Mouse (Mus musculus): ENCODE data around the gene Fgf3. TPM values are rescaled to one million over a fixed set of nuclear protein-coding genes. Genes with fewer than 3 reads are reported as not detected.

Fgf3 gene
- polyA plus RNA-seq (2015; fragmentation: Nextera tagmentation; extraction: Ambion mirVana) = not detected in 2 replicates

- Histone ChIP-seq H3K36me3 (ENCODE audit: control insufficient read depth, insufficient read depth, low read length) (no peaks in the 10 kb centered on the region), H3K27me3 (replicated peaks; ENCODE audit: control insufficient read depth, insufficient read depth, low read length) (peaks cover 58% of the 10 kb centered on the region), H3K9me3 (ENCODE audit: control insufficient read depth, low read length) (no peaks in the 10 kb centered on the region), H3K4me3 (ENCODE audit: low read length) (peak within 1 kb of the TSS; percentile 45), H3K4me2 (ENCODE audit: low read depth, low read length) (peak within 1 kb of the TSS; percentile 68), H3K4me1 (ENCODE audit: control insufficient read depth, insufficient read depth, low read length) (peaks cover 10% of the 10 kb centered on the region), H3K27ac (ENCODE audit: low read length) (no peak within 1 kb of the TSS), H3K9ac (ENCODE audit: low read depth, low read length) (no peak within 1 kb of the TSS)
- WGBS = 2% methylated on average over 43 of the region's 43 CpGs
- no peak for ATAC-seq
These were observed at the start of gene Fgf3 for GRCm38 (mm10) chr7:144837891-144838488. Fgf3 (plus strand) TSS chr7:144838083.

DNA sequence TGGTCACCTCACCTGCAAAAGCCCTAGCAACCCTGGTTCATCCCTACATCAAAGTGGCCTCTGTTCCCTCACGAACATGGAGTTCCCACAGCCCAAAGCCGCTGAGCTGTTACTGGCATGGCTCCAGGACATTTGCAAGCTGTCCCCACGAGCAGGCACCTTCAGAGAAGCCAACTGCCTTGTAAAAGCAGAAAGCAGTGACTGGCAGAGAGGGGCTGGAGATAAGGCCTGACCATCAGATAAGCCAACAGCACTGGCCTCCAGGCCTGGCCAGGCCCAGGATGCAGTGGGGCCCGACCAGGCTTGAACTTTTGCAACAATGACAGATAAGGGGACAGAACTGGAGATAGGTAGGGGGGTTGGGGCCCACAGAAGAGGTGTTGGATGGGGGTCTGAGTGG lies 49.3 kb upstream of the Fgf3 start:
- peaks cover 15% of the 10 kb centered on the region; the same call in 1 of the 2 replicates for H3K4me1 ChIP-seq (ENCODE audit: control insufficient read depth, insufficient read depth, low read length)
- no peaks in the 10 kb centered on the region for H3K9me3 ChIP-seq (ENCODE audit: control insufficient read depth, low read length)
- no peak overlapping the region for H3K4me2 ChIP-seq (ENCODE audit: low read depth, low read length)
- no peaks in the 10 kb centered on the region for H3K27me3 ChIP-seq (replicated peaks; ENCODE audit: control insufficient read depth, insufficient read depth, low read length)
- no peaks in the 10 kb centered on the region for H3K36me3 ChIP-seq (ENCODE audit: control insufficient read depth, insufficient read depth, low read length)
- H3K9ac ChIP-seq (ENCODE audit: low read depth, low read length) = no peak overlapping the region
- H3K27ac ChIP-seq (ENCODE audit: low read length) = 0 out of 2 replicates have a peak overlapping the region, but pooled peaks have one; percentile 4
- no peak overlapping the region for H3K4me3 ChIP-seq (ENCODE audit: low read length)
- WGBS = 31% methylated on average over 4 of the region's 4 CpGs
- ATAC-seq = peak; percentile 23; the same call in 1 of the 2 replicates

DNA sequence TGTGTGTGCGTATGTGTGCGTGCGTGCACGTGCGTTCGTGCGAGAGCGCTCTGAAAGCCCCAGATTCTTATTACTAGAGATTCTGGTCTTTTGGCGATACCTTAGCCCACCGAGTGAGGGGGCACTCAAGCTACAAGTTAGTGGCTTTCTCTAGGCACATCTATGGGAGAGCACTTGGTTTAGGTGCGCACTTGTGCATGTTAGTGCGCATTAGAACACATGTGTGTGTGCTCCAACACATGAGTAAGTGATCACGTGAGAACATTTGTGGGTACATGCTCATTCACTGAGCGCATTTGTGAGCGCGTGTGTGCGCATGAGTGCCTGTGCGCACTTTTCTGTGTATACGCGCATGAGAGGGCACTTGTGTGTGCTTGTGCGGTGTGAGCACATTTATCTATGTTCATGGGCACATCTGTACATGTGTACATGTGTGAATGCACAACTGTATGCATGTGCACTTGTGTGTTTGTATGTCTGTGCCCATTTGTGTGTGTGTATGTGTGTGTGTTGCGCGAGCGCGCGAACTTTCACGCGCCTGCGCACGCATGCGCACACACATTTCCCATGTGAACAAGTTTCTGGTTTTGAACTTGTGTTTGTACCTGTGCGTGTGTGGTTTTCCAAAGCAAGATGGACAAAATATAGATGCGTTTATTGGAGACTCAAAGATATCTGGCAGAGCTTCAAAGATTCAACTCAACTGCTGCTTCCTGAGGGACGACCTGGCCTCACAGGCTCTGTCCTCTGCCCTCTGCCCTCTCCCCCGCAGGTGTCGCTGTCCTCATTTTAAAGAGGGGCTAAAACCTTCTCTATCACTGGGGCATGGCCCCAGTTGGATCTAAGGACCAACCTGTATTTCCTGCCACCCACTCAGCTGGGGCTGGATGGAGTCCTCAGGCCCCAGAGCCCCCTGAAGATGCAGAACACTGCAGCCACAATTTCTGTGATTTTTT lies 48.0 kb upstream of the Fgf3 start:
- Histone ChIP-seq H3K4me1 (ENCODE audit: control insufficient read depth, insufficient read depth, low read length) (peaks cover 15% of the 10 kb centered on the region; the same call in 1 of the 2 replicates), H3K9ac (ENCODE audit: low read depth, low read length) (no peak overlapping the region), H3K4me2 (ENCODE audit: low read depth, low read length) (peak overlapping the region; percentile 37), H3K9me3 (ENCODE audit: control insufficient read depth, low read length) (no peaks in the 10 kb centered on the region), H3K4me3 (ENCODE audit: low read length) (peak overlapping the region; percentile 30), H3K27ac (ENCODE audit: low read length) (0 out of 2 replicates have a peak overlapping the region, but pooled peaks have one; percentile 25), H3K36me3 (ENCODE audit: control insufficient read depth, insufficient read depth, low read length) (no peaks in the 10 kb centered on the region), H3K27me3 (replicated peaks; ENCODE audit: control insufficient read depth, insufficient read depth, low read length) (no peaks in the 10 kb centered on the region)
- ATAC-seq = no peak
- 54% methylated on average over 36 of the region's 36 CpGs for WGBS

DNA sequence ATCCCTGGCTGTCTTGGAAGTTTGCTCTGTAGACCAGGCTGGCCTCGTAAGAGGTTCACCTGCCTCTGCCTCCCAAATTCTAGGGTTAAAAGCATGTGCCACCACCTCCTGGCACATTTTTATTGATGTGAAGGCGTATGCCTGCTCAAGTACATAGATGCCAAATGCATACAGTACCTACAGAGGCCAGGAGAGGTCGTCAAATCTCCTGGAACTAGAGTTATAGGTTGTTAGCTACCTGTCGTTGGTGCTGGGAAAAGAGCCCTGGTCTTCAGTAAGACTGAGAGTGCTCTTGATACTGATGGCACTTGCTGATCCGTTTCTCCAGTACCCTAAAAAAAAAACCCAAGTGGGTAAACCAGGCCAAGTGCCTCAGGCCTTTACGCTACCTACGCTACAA lies 46.5 kb upstream of the Fgf3 start:
- no peak overlapping the region for H3K4me3 ChIP-seq (ENCODE audit: low read length)
- H3K4me1 ChIP-seq (ENCODE audit: control insufficient read depth, insufficient read depth, low read length) = peaks cover 15% of the 10 kb centered on the region
- no peak overlapping the region for H3K4me2 ChIP-seq (ENCODE audit: low read depth, low read length)
- H3K9ac ChIP-seq (ENCODE audit: low read depth, low read length) = no peak overlapping the region
- no peaks in the 10 kb centered on the region for H3K9me3 ChIP-seq (ENCODE audit: control insufficient read depth, low read length)
- no peak for ATAC-seq
- no peak overlapping the region for H3K27ac ChIP-seq (ENCODE audit: low read length)
- 85% methylated on average over 7 of the region's 7 CpGs for WGBS
- no peaks in the 10 kb centered on the region for H3K27me3 ChIP-seq (replicated peaks; ENCODE audit: control insufficient read depth, insufficient read depth, low read length)
- H3K36me3 ChIP-seq (ENCODE audit: control insufficient read depth, insufficient read depth, low read length) = no peaks in the 10 kb centered on the region

DNA sequence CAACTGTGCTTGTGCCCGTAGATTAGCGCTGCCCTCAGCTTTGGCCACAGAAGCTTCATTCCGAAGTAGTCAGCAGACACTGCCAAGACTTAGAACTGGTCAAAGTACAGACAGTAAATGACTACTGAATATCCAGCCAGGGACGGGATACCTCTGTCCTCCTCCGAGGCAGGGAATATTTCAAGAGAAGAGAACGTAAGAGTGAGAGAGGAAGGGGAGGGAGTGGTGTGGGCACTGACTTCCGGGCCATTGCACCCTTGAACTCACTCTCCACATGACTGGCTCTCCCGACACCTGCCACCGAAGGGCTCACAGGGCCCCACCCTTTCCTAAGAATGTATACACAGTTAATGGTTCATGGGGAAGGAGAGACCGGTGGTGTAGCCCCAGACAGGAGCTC lies 44.6 kb upstream of the Fgf3 start:
- Histone ChIP-seq H3K9me3 (ENCODE audit: control insufficient read depth, low read length) (no peaks in the 10 kb centered on the region), H3K27ac (ENCODE audit: low read length) (peak overlapping the region; percentile 45), H3K4me1 (ENCODE audit: control insufficient read depth, insufficient read depth, low read length) (peaks cover 11% of the 10 kb centered on the region), H3K4me2 (ENCODE audit: low read depth, low read length) (no peak overlapping the region), H3K36me3 (ENCODE audit: control insufficient read depth, insufficient read depth, low read length) (no peaks in the 10 kb centered on the region), H3K9ac (ENCODE audit: low read depth, low read length) (no peak overlapping the region), H3K27me3 (replicated peaks; ENCODE audit: control insufficient read depth, insufficient read depth, low read length) (no peaks in the 10 kb centered on the region), H3K4me3 (ENCODE audit: low read length) (no peak overlapping the region)
- ATAC-seq = peak; percentile 57
- 61% methylated on average over 10 of the region's 10 CpGs for WGBS

DNA sequence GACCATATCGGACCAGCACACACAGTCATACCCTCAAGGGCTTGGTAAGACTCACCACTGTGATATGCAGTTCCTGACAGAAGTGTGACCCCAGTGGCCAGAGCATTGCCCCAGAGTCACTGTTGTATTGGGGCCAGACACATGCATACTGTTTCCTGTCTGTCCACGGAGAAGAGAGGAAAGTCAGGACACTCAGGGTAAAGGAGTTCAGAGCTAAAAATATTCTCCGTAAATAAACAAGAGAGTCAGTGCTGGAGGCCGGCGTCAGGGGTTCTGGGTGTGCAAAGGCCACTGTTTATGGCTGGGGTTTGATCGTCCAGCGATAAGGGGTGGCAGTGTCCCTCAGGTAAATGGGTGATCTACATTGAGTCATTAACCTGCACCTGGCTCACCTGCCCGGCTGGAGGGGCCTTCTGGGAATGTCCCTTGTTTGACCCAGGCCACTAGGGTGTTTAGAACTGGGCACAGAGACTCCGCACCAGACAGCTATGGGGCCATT lies 41.9 kb upstream of the Fgf3 start:
- H3K4me2 ChIP-seq (ENCODE audit: low read depth, low read length) = no peak overlapping the region
- WGBS = 33% methylated on average over 9 of the region's 9 CpGs
- no peak overlapping the region for H3K9ac ChIP-seq (ENCODE audit: low read depth, low read length)
- no peaks in the 10 kb centered on the region for H3K27me3 ChIP-seq (replicated peaks; ENCODE audit: control insufficient read depth, insufficient read depth, low read length)
- H3K4me3 ChIP-seq (ENCODE audit: low read length) = no peak overlapping the region
- H3K9me3 ChIP-seq (ENCODE audit: control insufficient read depth, low read length) = no peaks in the 10 kb centered on the region
- H3K36me3 ChIP-seq (ENCODE audit: control insufficient read depth, insufficient read depth, low read length) = no peaks in the 10 kb centered on the region
- H3K4me1 ChIP-seq (ENCODE audit: control insufficient read depth, insufficient read depth, low read length) = peaks cover 2% of the 10 kb centered on the region; the same call in 1 of the 2 replicates
- H3K27ac ChIP-seq (ENCODE audit: low read length) = peak overlapping the region; percentile 55
- ATAC-seq = peak; percentile 84

DNA sequence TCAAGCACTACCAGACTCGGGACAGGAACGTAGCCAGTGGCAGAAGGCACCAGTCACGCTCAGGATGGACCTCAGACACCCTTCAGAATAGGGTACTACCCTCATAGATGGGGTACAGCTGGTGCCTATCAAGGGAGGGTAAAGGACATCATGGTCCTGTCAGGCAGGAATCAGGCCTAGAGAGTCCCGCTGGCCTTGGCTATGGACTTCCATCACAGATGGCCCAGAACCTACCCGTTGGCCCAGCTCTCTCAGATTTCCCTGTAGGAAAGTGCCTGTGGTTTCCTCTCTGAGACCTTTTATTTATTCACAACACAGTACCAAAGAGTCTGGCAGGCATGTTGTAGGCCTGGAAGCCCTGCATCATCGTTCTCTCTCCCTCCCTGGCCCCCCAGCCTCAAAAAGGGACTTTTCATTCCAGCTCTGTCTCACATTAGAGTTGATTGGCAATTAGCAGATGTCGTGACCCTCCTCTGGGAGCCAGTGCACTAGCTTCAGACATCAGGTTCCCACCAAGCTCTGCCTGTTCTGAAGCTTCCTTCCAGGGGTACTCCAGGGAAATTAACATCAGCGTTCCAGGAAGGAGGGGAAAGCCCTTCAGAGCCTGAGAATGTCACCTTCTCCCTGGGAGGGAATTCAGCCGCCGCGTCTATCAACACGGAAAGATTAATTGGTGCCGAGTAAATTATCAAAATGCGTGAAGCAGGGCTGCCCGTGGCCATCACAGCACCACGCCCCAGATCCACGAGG lies 40.7 kb upstream of the Fgf3 start:
- Histone ChIP-seq H3K4me2 (ENCODE audit: low read depth, low read length) (no peak overlapping the region), H3K27me3 (replicated peaks; ENCODE audit: control insufficient read depth, insufficient read depth, low read length) (no peaks in the 10 kb centered on the region), H3K27ac (ENCODE audit: low read length) (no peak overlapping the region), H3K9me3 (ENCODE audit: control insufficient read depth, low read length) (no peaks in the 10 kb centered on the region), H3K36me3 (ENCODE audit: control insufficient read depth, insufficient read depth, low read length) (no peaks in the 10 kb centered on the region), H3K4me1 (ENCODE audit: control insufficient read depth, insufficient read depth, low read length) (peaks cover 2% of the 10 kb centered on the region; the same call in 1 of the 2 replicates), H3K9ac (ENCODE audit: low read depth, low read length) (no peak overlapping the region), H3K4me3 (ENCODE audit: low read length) (no peak overlapping the region)
- no peak for ATAC-seq
- WGBS = 63% methylated on average over 17 of the region's 17 CpGs

GRCm38 (mm10) chr7:144798471-144798870 lies 39.4 kb upstream of the Fgf3 start:
- Histone ChIP-seq H3K4me3 (ENCODE audit: low read length) (no peak overlapping the region), H3K9me3 (ENCODE audit: control insufficient read depth, low read length) (no peaks in the 10 kb centered on the region), H3K4me2 (ENCODE audit: low read depth, low read length) (no peak overlapping the region), H3K4me1 (ENCODE audit: control insufficient read depth, insufficient read depth, low read length) (peaks cover 2% of the 10 kb centered on the region; the same call in 1 of the 2 replicates), H3K27me3 (replicated peaks; ENCODE audit: control insufficient read depth, insufficient read depth, low read length) (no peaks in the 10 kb centered on the region), H3K9ac (ENCODE audit: low read depth, low read length) (no peak overlapping the region), H3K36me3 (ENCODE audit: control insufficient read depth, insufficient read depth, low read length) (no peaks in the 10 kb centered on the region), H3K27ac (ENCODE audit: low read length) (no peak overlapping the region)
- ATAC-seq = no peak
- WGBS = 55% methylated on average over 1 of the region's 1 CpGs

DNA sequence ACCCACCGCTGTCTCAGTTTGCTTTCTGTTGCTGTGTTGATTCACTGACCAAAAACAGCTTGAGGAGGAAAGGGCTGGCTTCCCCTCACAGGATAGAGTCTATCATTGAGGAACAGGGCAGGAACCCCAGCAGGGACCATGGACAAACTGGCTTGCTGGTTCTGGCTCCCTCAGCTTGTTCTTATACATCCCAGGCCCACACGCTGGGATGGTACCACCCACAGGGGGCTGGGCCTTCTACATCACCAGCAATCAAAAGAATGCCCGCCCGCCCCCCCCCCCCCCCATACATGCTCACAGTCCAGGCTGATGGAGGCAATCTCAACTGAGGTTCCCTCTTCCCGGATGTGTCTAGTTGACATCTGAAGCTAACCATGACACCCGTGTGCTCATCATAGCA lies 30.8 kb upstream of the Fgf3 start:
- Histone ChIP-seq H3K4me3 (ENCODE audit: low read length) (no peak overlapping the region), H3K9me3 (ENCODE audit: control insufficient read depth, low read length) (no peaks in the 10 kb centered on the region), H3K9ac (ENCODE audit: low read depth, low read length) (no peak overlapping the region), H3K4me1 (ENCODE audit: control insufficient read depth, insufficient read depth, low read length) (peaks cover 5% of the 10 kb centered on the region), H3K27ac (ENCODE audit: low read length) (no peak overlapping the region), H3K27me3 (replicated peaks; ENCODE audit: control insufficient read depth, insufficient read depth, low read length) (no peaks in the 10 kb centered on the region), H3K4me2 (ENCODE audit: low read depth, low read length) (no peak overlapping the region), H3K36me3 (ENCODE audit: control insufficient read depth, insufficient read depth, low read length) (no peaks in the 10 kb centered on the region)
- ATAC-seq = no peak
- WGBS = 61% methylated on average over 6 of the region's 6 CpGs
